Mouse (Mus musculus): ENCODE measurements around the gene Rdm1. TPM values are rescaled to one million over a fixed set of nuclear protein-coding genes. Genes with fewer than 3 reads are reported as not detected.
"Not testable (repeated sequence)": the region's sequence is repeated elsewhere in the genome, so short reads cannot be mapped to it uniquely, and the experiment has no call there.

The Rdm1 gene
- polyA plus RNA-seq (2015; fragmentation: Nextera tagmentation; extraction: Ambion mirVana) = 36.3 and 41.7 TPM in 2 replicates

- WGBS = under 1% methylated on average over 32 of the region's 34 CpGs
Measured at GRCm38 (mm10) chr11:101626995-101627856, at the start of gene Rdm1. TSS of gene Rdm1 (plus strand) at chr11:101627195.

GRCm38 (mm10) chr11:101581081-101581764 lies 45.8 kb upstream of the Rdm1 start:
- Histone ChIP-seq H3K36me3 (ENCODE audit: control insufficient read depth, insufficient read depth, low read length) (peaks cover 12% of the 10 kb centered on the region; the same call in 1 of the 2 replicates), H3K27ac (ENCODE audit: low read length) (peak overlapping the region; percentile 51; the same call in 1 of the 2 replicates), H3K27me3 (replicated peaks; ENCODE audit: control insufficient read depth, insufficient read depth, low read length) (no peaks in the 10 kb centered on the region), H3K4me1 (ENCODE audit: control insufficient read depth, insufficient read depth, low read length) (peaks cover 5% of the 10 kb centered on the region), H3K9ac (ENCODE audit: low read depth, low read length) (no peak overlapping the region), H3K4me2 (ENCODE audit: low read depth, low read length) (no peak overlapping the region), H3K4me3 (ENCODE audit: low read length) (no peak overlapping the region), H3K9me3 (ENCODE audit: control insufficient read depth, low read length) (no peaks in the 10 kb centered on the region)
- WGBS = 75% methylated on average over 6 of the region's 6 CpGs
- no peak for ATAC-seq

More at GRCm38 (mm10) chr11:101626995-101627856, at the start of gene Rdm1:
- Histone ChIP-seq H3K4me1 (ENCODE audit: control insufficient read depth, insufficient read depth, low read length) (0 out of 2 replicates have a peak, but pooled peaks cover 2% of the 10 kb centered on the region), H3K9ac (ENCODE audit: low read depth, low read length) (peak within 1 kb of the TSS; percentile 95), H3K27me3 (replicated peaks; ENCODE audit: control insufficient read depth, insufficient read depth, low read length) (no peaks in the 10 kb centered on the region), H3K27ac (ENCODE audit: low read length) (peak within 1 kb of the TSS; percentile 100), H3K4me3 (ENCODE audit: low read length) (peak within 1 kb of the TSS; percentile 70), H3K4me2 (ENCODE audit: low read depth, low read length) (peak within 1 kb of the TSS; percentile 88), H3K36me3 (ENCODE audit: control insufficient read depth, insufficient read depth, low read length) (no peaks in the 10 kb centered on the region), H3K9me3 (ENCODE audit: control insufficient read depth, low read length) (no peaks in the 10 kb centered on the region; the same call in 1 of the 2 replicates)
- peak; percentile 95 for ATAC-seq

GRCm38 (mm10) chr11:101582054-101583035 lies 44.6 kb upstream of the Rdm1 start, which contains the start of gene Tmem106a:
TSS of gene Tmem106a (plus strand) at chr11:101582242.
- H3K36me3 ChIP-seq (ENCODE audit: control insufficient read depth, insufficient read depth, low read length) = peaks cover 6% of the 10 kb centered on the region; the same call in 1 of the 2 replicates
- H3K4me3 ChIP-seq (ENCODE audit: low read length) = peak within 1 kb of the TSS; percentile 49
- H3K27me3 ChIP-seq (replicated peaks; ENCODE audit: control insufficient read depth, insufficient read depth, low read length) = no peaks in the 10 kb centered on the region
- peaks cover 5% of the 10 kb centered on the region for H3K4me1 ChIP-seq (ENCODE audit: control insufficient read depth, insufficient read depth, low read length)
- no peaks in the 10 kb centered on the region for H3K9me3 ChIP-seq (ENCODE audit: control insufficient read depth, low read length)
- peak within 1 kb of the TSS; percentile 58 for H3K9ac ChIP-seq (ENCODE audit: low read depth, low read length)
- WGBS = 15% methylated on average over 30 of the region's 31 CpGs
- ATAC-seq = peak; percentile 90
- H3K4me2 ChIP-seq (ENCODE audit: low read depth, low read length) = peak within 1 kb of the TSS; percentile 65
- peak within 1 kb of the TSS; percentile 55 for H3K27ac ChIP-seq (ENCODE audit: low read length)

GRCm38 (mm10) chr11:101583205-101583604 lies 43.8 kb upstream of the Rdm1 start:
- Histone ChIP-seq H3K27me3 (replicated peaks; ENCODE audit: control insufficient read depth, insufficient read depth, low read length) (no peaks in the 10 kb centered on the region), H3K9ac (ENCODE audit: low read depth, low read length) (no peak overlapping the region), H3K27ac (ENCODE audit: low read length) (no peak overlapping the region), H3K4me1 (ENCODE audit: control insufficient read depth, insufficient read depth, low read length) (peaks cover 5% of the 10 kb centered on the region), H3K4me3 (ENCODE audit: low read length) (peak overlapping the region; percentile 18; the same call in 1 of the 2 replicates), H3K9me3 (ENCODE audit: control insufficient read depth, low read length) (no peaks in the 10 kb centered on the region), H3K4me2 (ENCODE audit: low read depth, low read length) (peak overlapping the region; percentile 65; the same call in 1 of the 2 replicates), H3K36me3 (ENCODE audit: control insufficient read depth, insufficient read depth, low read length) (peaks cover 4% of the 10 kb centered on the region; the same call in 1 of the 2 replicates)
- ATAC-seq = no peak
- 95% methylated on average over 2 of the region's 2 CpGs for WGBS

GRCm38 (mm10) chr11:101585031-101585430 lies 42.0 kb upstream of the Rdm1 start:
- H3K27me3 ChIP-seq (replicated peaks; ENCODE audit: control insufficient read depth, insufficient read depth, low read length); H3K27ac ChIP-seq (ENCODE audit: low read length); H3K4me1 ChIP-seq (ENCODE audit: control insufficient read depth, insufficient read depth, low read length); H3K9me3 ChIP-seq (ENCODE audit: control insufficient read depth, low read length); H3K36me3 ChIP-seq (ENCODE audit: control insufficient read depth, insufficient read depth, low read length); H3K9ac ChIP-seq (ENCODE audit: low read depth, low read length); H3K4me2 ChIP-seq (ENCODE audit: low read depth, low read length); ATAC-seq; H3K4me3 ChIP-seq (ENCODE audit: low read length): not testable (repeated sequence)
- 100% methylated on average over 1 of the region's 1 CpGs for WGBS

- Histone ChIP-seq H3K9ac (ENCODE audit: low read depth, low read length) (no peak overlapping the region), H3K4me1 (ENCODE audit: control insufficient read depth, insufficient read depth, low read length) (peaks cover 9% of the 10 kb centered on the region), H3K4me2 (ENCODE audit: low read depth, low read length) (no peak overlapping the region), H3K27me3 (replicated peaks; ENCODE audit: control insufficient read depth, insufficient read depth, low read length) (no peaks in the 10 kb centered on the region), H3K9me3 (ENCODE audit: control insufficient read depth, low read length) (no peaks in the 10 kb centered on the region), H3K4me3 (ENCODE audit: low read length) (no peak overlapping the region), H3K36me3 (ENCODE audit: control insufficient read depth, insufficient read depth, low read length) (peaks cover 4% of the 10 kb centered on the region; the same call in 1 of the 2 replicates), H3K27ac (ENCODE audit: low read length) (no peak overlapping the region)
- 73% methylated on average over 4 of the region's 4 CpGs for WGBS
- ATAC-seq = no peak
Measured at GRCm38 (mm10) chr11:101585805-101586204, 41.2 kb upstream of the Rdm1 start.

GRCm38 (mm10) chr11:101587676-101588075 lies 39.3 kb upstream of the Rdm1 start:
- Histone ChIP-seq H3K9ac (ENCODE audit: low read depth, low read length) (no peak overlapping the region), H3K4me2 (ENCODE audit: low read depth, low read length) (no peak overlapping the region), H3K9me3 (ENCODE audit: control insufficient read depth, low read length) (no peaks in the 10 kb centered on the region), H3K36me3 (ENCODE audit: control insufficient read depth, insufficient read depth, low read length) (peaks cover 4% of the 10 kb centered on the region; the same call in 1 of the 2 replicates), H3K27me3 (replicated peaks; ENCODE audit: control insufficient read depth, insufficient read depth, low read length) (no peaks in the 10 kb centered on the region), H3K4me3 (ENCODE audit: low read length) (no peak overlapping the region), H3K4me1 (ENCODE audit: control insufficient read depth, insufficient read depth, low read length) (peaks cover 7% of the 10 kb centered on the region), H3K27ac (ENCODE audit: low read length) (no peak overlapping the region)
- 91% methylated on average over 10 of the region's 10 CpGs for WGBS
- ATAC-seq = no peak

- Histone ChIP-seq H3K9ac (ENCODE audit: low read depth, low read length) (no peak overlapping the region), H3K4me2 (ENCODE audit: low read depth, low read length) (no peak overlapping the region), H3K4me3 (ENCODE audit: low read length) (no peak overlapping the region), H3K27me3 (replicated peaks; ENCODE audit: control insufficient read depth, insufficient read depth, low read length) (no peaks in the 10 kb centered on the region), H3K36me3 (ENCODE audit: control insufficient read depth, insufficient read depth, low read length) (peaks cover 4% of the 10 kb centered on the region; the same call in 1 of the 2 replicates), H3K9me3 (ENCODE audit: control insufficient read depth, low read length) (no peaks in the 10 kb centered on the region), H3K4me1 (ENCODE audit: control insufficient read depth, insufficient read depth, low read length) (peaks cover 7% of the 10 kb centered on the region), H3K27ac (ENCODE audit: low read length) (peak overlapping the region; percentile 26; the same call in 1 of the 2 replicates)
- ATAC-seq = 0 out of 2 replicates have a peak, but pooled peaks have one; percentile 19
- WGBS = 91% methylated on average over 7 of the region's 7 CpGs
Measured at GRCm38 (mm10) chr11:101588868-101589267, 38.1 kb upstream of the Rdm1 start.

All from intestine, embryonic 16.5 days (tissue).